Mouse (Mus musculus) embryonic facial prominence, embryonic 12.5 days (tissue): ENCODE measurements around the gene Flt3l. TPM values are rescaled to one million over a fixed set of nuclear protein-coding genes. Genes with fewer than 3 reads are reported as not detected.
A peak's percentile ranks its signal among the peaks of the same experiment; 100 is the strongest.

ENCODE experiments used
- ATAC-seq: fragments of 200-750 bp; cut with Nextera tagmentation; 2 replicates; pipeline ENCODE4 v1.8.0; 2017; ENCODE audit not compliant: insufficient number of reproducible peaks, insufficient read depth, low FRiP score, low TSS enrichment
- H3K27ac ChIP-seq: fragments of 300-500 bp; sonication (generic); 2 replicates; pipeline ENCODE4 v1.5.1; 2016; ENCODE audit warnings: mild to moderate bottlenecking
- H3K27me3 ChIP-seq: fragments of 300-500 bp; sonication (generic); 2 replicates; pipeline ENCODE4 v1.6.1; 2016; ENCODE audit warnings: mild to moderate bottlenecking, moderate library complexity
- H3K36me3 ChIP-seq: fragments of 300-500 bp; sonication (generic); 2 replicates; pipeline ENCODE4 v1.6.1; 2016; ENCODE audit warnings: mild to moderate bottlenecking
- H3K4me1 ChIP-seq: fragments of 300-500 bp; sonication (generic); 2 replicates; pipeline ENCODE4 v1.6.1; 2016
- H3K4me2 ChIP-seq: fragments of 300-500 bp; sonication (generic); replicated peaks from 2 replicates; pipeline ENCODE4 v1.6.1; 2016; ENCODE audit warnings: mild to moderate bottlenecking, moderate library complexity
- H3K4me3 ChIP-seq: fragments of 300-500 bp; sonication (generic); 2 replicates; pipeline ENCODE4 v1.5.1; 2016; ENCODE audit warnings: mild to moderate bottlenecking
- H3K9ac ChIP-seq: fragments of 300-500 bp; sonication (generic); 2 replicates; pipeline ENCODE4 v1.6.1; 2016; ENCODE audit warnings: mild to moderate bottlenecking, moderate library complexity
- H3K9me3 ChIP-seq: fragments of 300-500 bp; sonication (generic); 2 replicates; pipeline ENCODE4 v1.6.1; 2016; ENCODE audit warnings: mild to moderate bottlenecking, moderate library complexity
- WGBS: fragments of 180-500 bp; shearing (Covaris S2); methylation state at CpG from one replicate; pipeline ENCODE4 v1.1.7; 2016; 5-methylcytosine and 5-hydroxymethylcytosine counted together
- polyA plus RNA-seq: library from polyadenylated mRNA; unstranded; fragments of >200 nt; fragmentation: Nextera tagmentation; extraction: Ambion mirVana; gene quantifications from 2 replicates; pipeline ENCODE4 v1.2.1, GENCODE M21; 2016

Flt3l gene
- polyA plus RNA-seq, result 0.67 and 1.1 TPM in 2 replicates

DNA sequence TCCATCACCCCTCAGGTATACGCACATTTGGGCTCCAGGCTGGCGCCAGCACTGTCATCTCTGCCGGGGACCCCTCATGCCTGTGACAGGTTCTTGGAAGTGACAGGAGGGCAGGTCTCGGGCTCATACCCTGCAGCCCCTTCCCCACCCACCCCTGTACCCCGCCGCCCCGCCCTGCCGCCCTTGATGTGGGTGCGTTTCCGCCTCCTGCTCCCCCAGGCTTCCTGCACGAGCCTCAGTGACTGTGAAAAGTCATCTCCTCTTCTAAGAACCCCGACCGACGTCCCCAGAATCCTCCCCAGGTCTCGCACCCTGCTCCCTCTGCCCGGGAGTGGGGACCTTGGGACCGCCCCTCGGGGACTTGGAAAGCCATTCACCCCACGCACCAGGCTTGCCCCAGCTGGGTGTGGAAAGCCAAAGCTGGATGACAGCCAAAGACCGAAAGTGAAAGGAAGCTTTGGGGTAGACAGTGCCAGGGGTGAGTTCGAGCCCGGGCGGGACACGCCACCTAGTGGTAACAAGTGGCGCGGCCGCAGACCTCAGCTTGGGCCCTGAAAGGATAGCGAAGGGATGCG, at the start of gene Flt3l, which contains the start of gene Gm45713:
Flt3l (minus strand) TSS at position 440 of the 575 bp plus-strand sequence.
Gm45713 (minus strand) TSS at position 239 of the 575 bp plus-strand sequence.
- Histone ChIP-seq H3K27me3 (peaks cover 13% of the 10 kb centered on the region; the same call in 1 of the 2 replicates), H3K27ac (no peak within 1 kb of the TSS), H3K4me3 (peak within 1 kb of the TSS; percentile 47), H3K4me2 (peak within 1 kb of the TSS; percentile 61), H3K4me1 (peaks cover 7% of the 10 kb centered on the region; the same call in 1 of the 2 replicates), H3K36me3 (no peaks in the 10 kb centered on the region), H3K9ac (peak within 1 kb of the TSS; percentile 69), H3K9me3 (no peaks in the 10 kb centered on the region)
- ATAC-seq, result peak; percentile 68; the same call in 1 of the 2 replicates
- WGBS, result 3% methylated on average over 29 of the region's 29 CpGs

DNA sequence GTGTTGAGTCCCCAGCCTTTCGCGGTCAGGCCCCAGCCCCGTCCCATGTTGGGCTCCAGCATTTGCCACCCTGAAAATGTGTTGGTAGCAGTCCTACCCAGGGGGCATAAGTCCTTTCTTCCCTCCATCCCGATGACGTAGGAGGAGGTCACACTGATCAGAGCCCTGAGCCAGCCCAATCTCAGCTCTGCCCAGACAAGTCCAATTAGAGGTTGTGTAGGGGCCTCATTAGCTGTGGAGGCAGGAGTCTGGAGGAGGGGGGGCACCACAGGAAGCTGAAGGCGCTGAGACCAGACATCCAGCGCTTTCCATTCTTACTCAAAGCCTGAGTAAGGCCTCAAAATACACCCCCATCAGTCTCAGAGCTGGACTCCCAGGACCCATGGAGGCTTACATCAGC, 49.7 kb upstream of the Flt3l start:
- Histone ChIP-seq H3K4me3 (no peak overlapping the region), H3K4me1 (no peaks in the 10 kb centered on the region), H3K27me3 (peaks cover 78% of the 10 kb centered on the region), H3K27ac (no peak overlapping the region), H3K9ac (no peak overlapping the region; the same call in 1 of the 2 replicates), H3K4me2 (no peak overlapping the region), H3K9me3 (no peaks in the 10 kb centered on the region), H3K36me3 (no peaks in the 10 kb centered on the region)
- WGBS, result 53% methylated on average over 7 of the region's 7 CpGs
- no peak for ATAC-seq

- Histone ChIP-seq H3K4me2 (no peak overlapping the region), H3K9ac (no peak overlapping the region), H3K9me3 (no peaks in the 10 kb centered on the region), H3K4me3 (no peak overlapping the region), H3K36me3 (no peaks in the 10 kb centered on the region), H3K27me3 (peaks cover 89% of the 10 kb centered on the region), H3K4me1 (no peaks in the 10 kb centered on the region), H3K27ac (no peak overlapping the region)
- no peak for ATAC-seq
- WGBS, result 61% methylated on average over 7 of the region's 7 CpGs
Observed at GRCm38 (mm10) chr7:45183672-45184071, 47.4 kb upstream of the Flt3l start.

GRCm38 (mm10) chr7:45182606-45183005, 46.4 kb upstream of the Flt3l start:
- H3K27me3 ChIP-seq, result peaks cover 90% of the 10 kb centered on the region
- no peak overlapping the region for H3K27ac ChIP-seq
- H3K36me3 ChIP-seq, result no peaks in the 10 kb centered on the region
- ATAC-seq, result peak; percentile 25; the same call in 1 of the 2 replicates
- H3K4me1 ChIP-seq, result no peaks in the 10 kb centered on the region
- WGBS, result 19% methylated on average over 11 of the region's 11 CpGs
- no peaks in the 10 kb centered on the region for H3K9me3 ChIP-seq
- peak overlapping the region; percentile 21 for H3K4me3 ChIP-seq
- peak overlapping the region; percentile 46 for H3K4me2 ChIP-seq
- peak overlapping the region; percentile 34 for H3K9ac ChIP-seq

- no peak overlapping the region for H3K27ac ChIP-seq
- WGBS, result under 1% methylated on average over 34 of the region's 34 CpGs
- peaks cover 94% of the 10 kb centered on the region for H3K27me3 ChIP-seq
- H3K36me3 ChIP-seq, result no peaks in the 10 kb centered on the region
- no peaks in the 10 kb centered on the region for H3K9me3 ChIP-seq
- peak overlapping the region; percentile 21 for H3K4me3 ChIP-seq
- no peaks in the 10 kb centered on the region for H3K4me1 ChIP-seq
- H3K9ac ChIP-seq, result peak overlapping the region; percentile 34
- peak; percentile 62; the same call in 1 of the 2 replicates for ATAC-seq
- peak overlapping the region; percentile 46 for H3K4me2 ChIP-seq
Observed at GRCm38 (mm10) chr7:45182199-45182601, 46.0 kb upstream of the Flt3l start.

DNA sequence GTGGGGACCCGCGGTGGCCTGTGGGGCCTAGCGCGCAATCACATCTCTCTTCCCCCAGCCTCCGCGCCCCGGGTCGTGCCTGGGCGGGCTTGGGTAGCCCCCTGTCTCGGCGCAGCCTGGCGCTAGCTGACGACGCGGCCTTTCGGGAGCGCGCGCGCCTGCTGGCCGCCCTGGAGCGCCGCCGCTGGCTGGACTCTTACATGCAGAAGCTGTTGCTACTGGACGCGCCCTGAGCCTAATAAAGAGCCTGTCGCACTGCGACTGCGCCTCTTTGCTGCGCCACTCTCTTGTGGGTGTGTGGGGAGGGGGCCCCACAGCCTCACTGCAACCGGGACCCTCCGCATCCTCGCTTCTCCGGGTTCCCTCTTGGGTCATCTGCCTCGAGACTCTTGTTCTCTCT, 45.3 kb upstream of the Flt3l start:
- H3K36me3 ChIP-seq, result no peaks in the 10 kb centered on the region
- WGBS, result 3% methylated on average over 35 of the region's 35 CpGs

DNA sequence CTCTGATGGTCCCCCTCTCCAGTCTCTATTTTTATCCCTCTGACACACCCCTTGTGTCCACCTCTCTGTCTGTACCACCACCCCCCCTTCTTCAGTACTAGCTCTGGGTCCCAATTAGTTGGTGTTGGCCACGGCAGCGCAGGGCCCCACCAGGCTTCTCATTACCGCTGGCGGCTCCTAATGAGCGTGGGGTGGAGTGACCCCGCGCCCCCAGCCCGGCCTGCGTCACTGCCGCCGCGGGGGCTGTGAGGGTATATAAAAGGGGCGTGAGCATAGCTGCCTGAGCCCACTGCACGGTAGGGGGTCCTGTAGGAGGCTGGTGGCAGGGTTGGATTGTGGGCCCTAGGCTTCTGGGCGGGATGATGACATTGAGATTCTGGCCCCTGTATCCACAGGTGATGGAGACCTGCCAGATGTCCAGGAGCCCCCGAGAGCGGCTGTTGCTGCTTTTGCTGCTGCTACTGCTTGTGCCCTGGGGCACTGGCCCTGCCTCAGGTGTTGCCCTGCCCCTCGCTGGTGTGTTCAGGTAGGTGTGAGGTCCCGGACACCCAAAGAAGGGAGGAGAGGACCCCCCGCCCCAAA, 44.8 kb upstream of the Flt3l start, which contains the start of gene Pth2:
Pth2 (plus strand) TSS at position 100 of the 582 bp plus-strand sequence.
- peaks cover 96% of the 10 kb centered on the region for H3K27me3 ChIP-seq
- no peaks in the 10 kb centered on the region for H3K9me3 ChIP-seq
- peaks cover 7% of the 10 kb centered on the region; the same call in 1 of the 2 replicates for H3K4me1 ChIP-seq
- H3K9ac ChIP-seq, result no peak within 1 kb of the TSS
- WGBS, result 16% methylated on average over 19 of the region's 20 CpGs
- peak within 1 kb of the TSS; percentile 4; the same call in 1 of the 2 replicates for H3K4me3 ChIP-seq
- no peak for ATAC-seq
- no peak within 1 kb of the TSS for H3K27ac ChIP-seq
- H3K36me3 ChIP-seq, result no peaks in the 10 kb centered on the region
- H3K4me2 ChIP-seq, result no peak within 1 kb of the TSS

More for the DNA sequence above, 45.3 kb upstream of the Flt3l start:
- no peak overlapping the region for H3K9ac ChIP-seq
- no peak overlapping the region for H3K27ac ChIP-seq
- peak overlapping the region; percentile 4; the same call in 1 of the 2 replicates for H3K4me3 ChIP-seq
- H3K4me2 ChIP-seq, result no peak overlapping the region
- H3K4me1 ChIP-seq, result peaks cover 1% of the 10 kb centered on the region; the same call in 1 of the 2 replicates
- ATAC-seq, result no peak
- H3K9me3 ChIP-seq, result no peaks in the 10 kb centered on the region
- H3K27me3 ChIP-seq, result peaks cover 95% of the 10 kb centered on the region

- Histone ChIP-seq H3K27me3 (peaks cover 100% of the 10 kb centered on the region), H3K4me3 (no peak within 1 kb of the TSS), H3K9ac (no peak within 1 kb of the TSS), H3K27ac (no peak within 1 kb of the TSS), H3K9me3 (no peaks in the 10 kb centered on the region), H3K4me1 (peaks cover 12% of the 10 kb centered on the region), H3K36me3 (no peaks in the 10 kb centered on the region), H3K4me2 (no peak within 1 kb of the TSS)
- WGBS, result 22% methylated on average over 7 of the region's 7 CpGs
- ATAC-seq, result no peak
Observed at GRCm38 (mm10) chr7:45179469-45179868, 43.2 kb upstream of the Flt3l start, which contains the start of gene Gfy. Gfy (minus strand) TSS chr7:45179569.

DNA sequence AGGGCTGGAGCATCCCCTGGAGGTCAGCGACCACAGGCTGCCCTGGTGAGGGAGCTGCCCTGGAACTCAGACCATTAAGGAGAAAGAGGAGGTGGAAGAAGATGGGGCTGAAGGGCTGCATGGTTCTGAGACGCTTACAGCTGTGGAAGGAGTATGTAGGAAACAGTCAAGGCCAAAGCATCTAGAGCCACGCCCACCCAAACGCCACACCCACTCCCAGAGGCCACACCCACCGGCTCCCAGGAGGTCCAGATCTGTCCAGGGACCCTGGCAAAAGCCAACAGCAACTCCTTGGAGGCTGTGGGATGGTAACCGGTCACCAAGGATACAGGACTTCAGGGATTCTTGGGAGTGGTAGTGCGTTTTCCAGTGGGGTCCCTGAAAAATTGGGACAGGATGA, 42.3 kb upstream of the Flt3l start:
- H3K9me3 ChIP-seq, result no peaks in the 10 kb centered on the region
- no peak overlapping the region for H3K9ac ChIP-seq
- peaks cover 98% of the 10 kb centered on the region for H3K27me3 ChIP-seq
- peaks cover 12% of the 10 kb centered on the region for H3K4me1 ChIP-seq
- H3K4me3 ChIP-seq, result no peak overlapping the region
- no peak overlapping the region for H3K27ac ChIP-seq
- WGBS, result 25% methylated on average over 7 of the region's 7 CpGs
- no peak overlapping the region for H3K4me2 ChIP-seq
- no peak for ATAC-seq
- no peaks in the 10 kb centered on the region for H3K36me3 ChIP-seq

GRCm38 (mm10) chr7:45176356-45176755, 40.1 kb upstream of the Flt3l start:
- Histone ChIP-seq H3K9me3 (no peaks in the 10 kb centered on the region), H3K4me1 (peaks cover 12% of the 10 kb centered on the region), H3K27ac (no peak overlapping the region), H3K27me3 (peaks cover 92% of the 10 kb centered on the region), H3K36me3 (no peaks in the 10 kb centered on the region), H3K9ac (0 out of 2 replicates have a peak overlapping the region, but pooled peaks have one; percentile 10), H3K4me2 (peak overlapping the region; percentile 39), H3K4me3 (peak overlapping the region; percentile 18)
- WGBS, result 3% methylated on average over 31 of the region's 31 CpGs
- ATAC-seq, result no peak

GRCm38 (mm10) chr7:45175929-45176328, 39.7 kb upstream of the Flt3l start:
- H3K27ac ChIP-seq, result no peak overlapping the region
- 2% methylated on average over 23 of the region's 23 CpGs for WGBS
- H3K9ac ChIP-seq, result 0 out of 2 replicates have a peak overlapping the region, but pooled peaks have one; percentile 10
- H3K36me3 ChIP-seq, result no peaks in the 10 kb centered on the region
- H3K4me2 ChIP-seq, result peak overlapping the region; percentile 39
- 0 out of 2 replicates have a peak, but pooled peaks cover under 1% of the 10 kb centered on the region for H3K9me3 ChIP-seq
- no peak for ATAC-seq
- peaks cover 12% of the 10 kb centered on the region for H3K4me1 ChIP-seq
- H3K27me3 ChIP-seq, result peaks cover 91% of the 10 kb centered on the region
- H3K4me3 ChIP-seq, result peak overlapping the region; percentile 18
